Mouse (Mus musculus) left cerebral cortex, adult 18-20 months (tissue): ENCODE measurements around the gene Abca4. TPM values are rescaled to one million over a fixed set of nuclear protein-coding genes. Genes with fewer than 3 reads are reported as not detected.

Experiments used
- DNase-seq, 2 experiments: peaks; one replicate each; pipeline ENCODE4 v3.0.0; 2021 to 2022; ENCODE audit warnings: low spot score in 2 of 2, mixed read lengths in 1 of 2
- long read RNA-seq, 2 experiments: library from polyadenylated mRNA; stranded (forward); transcript quantifications; one replicate each; pipeline ENCODE4 v2.0.0; 2021
- total RNA-seq, 2 experiments: library from RNA; stranded (reverse); gene quantifications; 2 replicates each; pipeline ENCODE4 v1.2.3; 2021

The Abca4 gene
- 1 to 10 TPM; 2.0 to 2.1 TPM for total RNA-seq
- long read RNA-seq, experiment 1, partial matches to known transcripts, result 0 of 1 reads
- long read RNA-seq, experiment 1, other reads (novel, unspliced or antisense), result 1 of 1 reads
- long read RNA-seq, experiment 2, result 0 reads

DNA sequence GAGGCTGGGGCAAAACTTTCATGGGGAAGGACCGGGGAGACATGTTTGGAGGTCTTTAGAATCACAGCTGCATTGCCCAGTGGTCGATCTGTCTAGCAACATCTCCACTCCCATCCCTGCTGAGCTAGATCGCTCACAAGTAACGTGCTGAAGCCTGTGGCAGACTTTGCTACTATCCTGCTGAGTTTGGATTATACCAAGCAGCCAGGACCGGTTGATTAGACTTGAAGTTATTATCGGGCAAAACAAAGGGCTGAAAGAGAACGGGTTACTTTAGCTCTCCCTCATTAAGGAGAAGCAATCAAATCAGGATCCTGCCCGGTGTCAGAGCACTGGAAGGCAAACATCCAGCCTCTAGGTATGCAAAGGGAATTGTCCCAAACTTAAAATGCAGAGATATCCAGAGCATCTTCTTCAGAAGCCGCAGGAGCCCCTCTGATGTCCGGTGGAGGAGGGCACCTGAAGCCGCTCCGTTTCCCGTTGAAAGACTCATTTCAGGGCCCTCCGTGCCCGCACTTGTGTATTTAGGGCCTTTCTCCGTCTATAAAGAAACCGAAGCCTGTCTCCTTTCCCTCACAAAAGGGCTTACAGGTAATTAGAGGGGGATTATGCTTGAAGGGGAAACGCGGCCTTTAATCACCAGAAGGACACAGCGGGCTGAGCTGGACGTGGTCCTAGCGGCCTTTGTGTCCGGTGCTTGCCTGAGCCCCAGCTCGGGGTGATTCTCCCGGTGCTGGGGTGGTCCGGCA lies at the start of gene Abca4:
Gene Abca4 (plus strand): TSS at position 645 of the 749 bp plus-strand sequence.
- DNase-seq, result no peak

DNA sequence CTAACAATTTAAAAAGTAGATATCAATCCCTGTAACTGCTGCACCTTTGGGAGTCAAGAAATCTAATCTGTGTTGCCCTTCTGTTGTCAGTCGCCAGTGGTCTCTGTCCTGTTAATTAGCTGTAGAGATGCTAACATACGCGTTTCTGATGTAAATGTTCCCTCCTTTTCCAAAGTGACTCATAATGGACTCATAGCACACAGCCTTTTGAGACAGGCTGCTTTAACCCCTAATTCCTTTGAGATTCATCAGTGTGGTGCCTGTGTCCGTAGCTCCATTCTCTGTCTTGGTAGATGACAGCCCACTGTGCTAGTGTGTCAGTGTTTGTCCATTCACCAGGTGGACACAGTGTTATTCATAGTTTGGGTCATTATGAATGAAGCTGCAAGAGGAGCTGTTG lies 49.1 kb upstream of the Abca4 start:
- DNase-seq, result no peak

DNA sequence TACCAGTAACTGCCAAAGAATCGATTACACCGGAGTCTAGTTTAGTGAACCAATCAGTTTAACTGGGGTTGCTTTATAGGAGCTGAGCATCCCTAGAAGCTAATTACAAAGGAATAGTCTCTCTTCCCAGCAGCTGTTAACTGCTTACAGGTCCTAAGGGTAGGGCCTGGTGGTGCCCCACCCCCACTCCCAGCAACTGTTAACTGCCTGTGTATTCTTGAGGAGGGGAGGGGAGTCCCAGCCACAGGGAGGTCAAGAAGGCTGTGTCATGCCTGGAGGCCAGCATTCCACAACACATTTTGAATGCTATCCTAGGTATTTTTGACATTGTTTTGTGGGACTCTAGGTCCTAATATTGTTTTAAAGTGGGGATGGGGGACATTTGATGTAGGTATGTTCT lies 44.3 kb upstream of the Abca4 start:
- no peak for DNase-seq

DNA sequence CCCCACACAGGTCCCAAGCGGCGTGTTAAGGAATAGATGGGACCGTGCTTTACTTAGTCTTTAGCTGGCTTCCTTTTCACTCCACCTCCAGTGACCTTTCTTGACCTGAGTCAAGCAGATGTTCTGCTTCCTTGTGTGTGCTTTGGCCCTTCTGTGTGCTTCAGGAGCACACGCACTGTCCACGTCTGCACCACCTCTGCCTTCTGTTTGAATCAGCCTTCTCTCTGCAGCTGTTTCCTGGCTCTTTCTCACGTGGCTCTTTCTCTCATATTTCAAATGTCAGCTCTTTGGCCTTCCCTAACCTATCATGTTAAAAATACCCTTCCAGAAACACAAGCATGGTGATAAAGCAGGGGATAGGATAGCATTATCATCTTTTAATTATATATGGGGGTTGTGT lies 42.7 kb upstream of the Abca4 start:
- no peak for DNase-seq

DNA sequence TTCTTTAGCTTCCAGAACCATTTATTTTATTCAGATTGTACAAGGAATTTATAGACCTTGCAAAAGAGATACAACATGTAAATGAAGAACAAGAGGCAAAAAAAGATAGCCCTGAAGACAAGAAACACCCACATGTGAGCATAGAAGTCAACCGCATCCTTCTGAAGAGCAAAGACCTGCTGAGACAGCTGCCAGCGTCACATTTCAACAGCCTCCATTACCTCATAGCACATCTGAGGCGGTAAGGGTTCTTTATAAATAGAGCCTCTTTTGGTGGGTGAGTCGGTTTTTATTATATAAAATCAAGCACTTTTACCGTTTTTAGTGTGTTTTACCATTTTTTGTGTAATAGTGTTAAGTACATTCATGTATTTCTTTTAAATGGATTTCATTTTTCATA lies 34.4 kb upstream of the Abca4 start:
- no peak for DNase-seq

DNA sequence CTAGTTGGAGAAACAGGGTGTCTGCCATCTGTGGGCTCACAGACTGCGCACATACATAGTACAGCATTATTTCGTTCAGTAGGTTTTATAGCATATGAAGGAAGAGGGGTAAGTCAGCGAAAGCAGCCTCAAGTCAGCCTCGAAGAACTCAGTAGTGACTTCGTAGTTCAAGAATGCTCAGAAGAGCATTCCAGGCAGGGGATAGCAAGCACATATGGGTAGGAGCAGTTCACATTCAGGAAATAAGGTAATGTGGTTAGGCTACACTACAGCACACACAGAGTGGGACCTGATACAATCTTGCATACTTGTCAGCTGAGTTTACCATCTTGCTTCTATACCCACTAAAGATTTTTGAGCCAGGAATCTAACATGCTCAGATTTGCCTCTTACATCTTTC lies 34.0 kb upstream of the Abca4 start:
- no peak for DNase-seq

DNA sequence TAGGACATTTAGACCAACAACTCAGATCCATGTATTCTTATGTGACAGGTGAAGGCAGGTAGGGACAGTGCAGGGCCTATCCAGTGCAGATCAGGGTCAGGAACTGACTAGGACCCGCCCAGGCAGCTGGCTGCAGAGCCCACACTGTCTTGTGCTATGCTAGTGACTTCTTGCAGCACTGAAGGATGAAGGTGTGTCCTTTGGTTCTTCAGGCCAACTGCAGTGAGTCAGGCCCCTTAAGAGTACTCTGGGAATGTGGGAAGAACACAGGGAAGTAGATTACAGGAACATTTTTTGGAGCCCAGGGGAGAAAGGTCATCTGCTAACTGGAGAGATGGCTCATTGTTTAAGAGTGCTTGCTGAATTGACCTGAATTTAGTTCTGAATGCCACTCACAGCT lies 31.8 kb upstream of the Abca4 start:
- DNase-seq, result no peak

DNA sequence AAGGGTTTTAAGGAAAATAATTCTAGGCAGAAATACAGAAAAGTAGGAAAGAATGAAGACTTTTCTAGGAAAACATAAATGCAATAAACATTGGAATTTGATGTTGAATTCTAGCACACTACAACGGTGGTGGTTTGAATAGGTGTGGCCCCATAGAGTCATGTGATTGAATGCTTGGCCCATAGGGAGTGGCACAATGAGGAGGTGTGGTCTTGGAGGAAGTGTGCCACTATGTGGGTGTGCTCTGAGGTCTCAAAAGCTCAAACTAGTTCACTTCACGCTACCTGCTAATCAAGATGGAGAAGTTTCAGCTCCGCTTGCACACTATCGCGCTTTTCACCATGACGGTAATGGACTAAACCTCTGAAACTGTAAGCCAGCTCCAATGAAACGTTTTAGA lies 25.8 kb upstream of the Abca4 start:
- no peak for DNase-seq

DNA sequence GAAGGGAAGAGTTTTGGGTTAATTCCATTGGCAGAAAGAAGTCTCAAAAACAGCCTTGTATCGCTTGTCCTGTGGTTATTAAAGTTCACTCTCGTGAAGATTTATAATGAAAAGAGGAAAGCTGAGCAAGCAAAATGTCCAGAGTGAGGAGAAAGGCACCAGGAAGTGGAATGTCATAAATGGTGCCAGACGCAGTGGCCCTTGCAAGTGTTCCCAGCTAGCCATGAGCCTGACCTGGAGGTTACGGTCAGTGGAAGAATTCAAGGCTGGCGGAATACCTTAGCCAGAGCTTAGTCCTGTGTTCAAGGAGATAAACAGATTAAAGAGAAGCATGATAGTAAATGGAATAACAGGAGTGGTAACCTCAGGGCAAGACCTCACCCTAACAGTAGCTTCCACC lies 25.1 kb upstream of the Abca4 start:
- no peak for DNase-seq

DNA sequence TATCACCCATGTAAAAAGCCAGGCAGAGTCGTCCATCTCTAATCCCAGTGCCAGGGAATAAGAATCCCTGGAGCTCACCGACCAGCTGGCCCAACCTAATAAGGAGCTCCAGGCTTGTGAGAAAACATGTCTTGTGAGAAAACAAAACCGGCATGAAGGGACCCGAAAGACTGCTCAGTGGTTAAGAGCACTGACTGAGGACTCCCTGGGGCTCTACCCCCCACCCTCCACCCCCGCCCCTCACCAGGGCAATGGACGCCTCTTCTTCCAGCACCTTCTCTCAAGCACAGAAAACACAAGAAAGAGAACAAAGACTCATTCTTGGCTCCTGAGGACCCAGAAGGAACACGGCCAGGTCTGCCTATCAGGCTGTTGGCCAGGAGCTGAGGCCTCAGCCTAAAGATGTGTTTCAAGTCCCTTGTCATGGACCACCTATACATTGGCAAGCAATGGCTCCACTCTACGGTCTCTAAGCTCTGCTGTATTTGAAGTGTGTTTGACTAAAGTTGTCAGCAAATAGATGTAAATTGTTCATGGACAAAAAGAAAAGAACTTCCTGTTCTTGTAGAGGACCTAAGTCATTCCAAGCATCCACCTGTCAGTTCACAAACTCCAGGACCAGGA lies 23.1 kb upstream of the Abca4 start:
- no peak for DNase-seq

DNA sequence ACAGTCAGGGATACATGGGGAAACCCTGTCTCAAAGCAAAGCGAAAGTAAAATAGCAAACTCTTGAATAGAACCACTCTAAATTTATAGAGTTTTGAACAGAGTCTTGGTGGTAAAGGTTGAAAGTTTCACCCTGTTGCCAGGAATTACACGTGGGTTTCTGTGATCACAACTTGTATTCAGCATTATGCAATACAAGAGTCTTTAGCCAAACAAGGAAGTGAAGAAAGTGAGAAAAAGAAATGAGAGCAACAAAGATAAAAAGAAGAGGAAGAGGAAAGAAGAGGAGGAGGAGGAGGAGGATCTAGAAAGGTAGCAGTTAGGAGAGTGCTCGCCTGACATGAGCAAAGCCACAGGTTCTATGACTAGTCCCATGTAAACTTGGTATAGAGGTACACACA lies 21.9 kb upstream of the Abca4 start:
- DNase-seq, result no peak

DNA sequence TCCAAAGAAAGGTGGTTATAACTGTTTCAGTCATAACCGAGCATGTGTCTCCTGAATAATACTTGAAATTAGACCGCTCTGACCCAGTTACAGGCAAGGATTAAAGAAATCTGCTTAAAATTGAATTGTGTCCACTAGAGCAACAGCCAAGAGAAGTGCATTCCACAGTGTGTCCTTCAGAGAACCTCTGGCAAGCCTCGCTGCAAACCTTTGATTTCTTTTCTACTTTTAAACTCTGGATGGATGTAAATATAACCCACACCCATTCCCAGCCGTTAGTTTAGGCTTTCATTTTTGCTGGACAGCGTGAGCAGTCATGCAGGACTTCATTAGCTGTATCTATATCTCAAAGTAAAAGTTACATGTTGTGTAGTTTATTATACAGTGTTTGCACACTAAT lies 17.6 kb upstream of the Abca4 start:
- DNase-seq, result no peak

DNA sequence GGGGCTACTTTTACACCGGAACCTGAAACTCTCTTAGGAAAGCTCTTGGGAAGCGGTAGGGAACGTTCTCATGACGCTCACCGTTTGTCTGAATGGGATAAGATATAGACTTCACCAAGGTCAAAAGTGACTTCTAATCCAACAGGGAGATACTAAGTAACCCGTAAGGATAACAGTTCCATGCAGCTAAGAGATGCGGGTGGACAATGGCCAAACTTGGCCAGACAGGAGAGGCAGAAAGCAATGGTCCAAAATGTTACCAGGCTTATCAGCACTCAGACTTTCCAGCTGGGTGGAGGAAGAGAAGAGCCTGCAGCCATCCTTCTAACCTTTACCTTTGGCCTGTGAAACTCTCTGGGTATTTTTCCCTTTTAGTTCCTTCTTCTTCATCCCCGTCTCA lies 16.5 kb upstream of the Abca4 start:
- no peak for DNase-seq

DNA sequence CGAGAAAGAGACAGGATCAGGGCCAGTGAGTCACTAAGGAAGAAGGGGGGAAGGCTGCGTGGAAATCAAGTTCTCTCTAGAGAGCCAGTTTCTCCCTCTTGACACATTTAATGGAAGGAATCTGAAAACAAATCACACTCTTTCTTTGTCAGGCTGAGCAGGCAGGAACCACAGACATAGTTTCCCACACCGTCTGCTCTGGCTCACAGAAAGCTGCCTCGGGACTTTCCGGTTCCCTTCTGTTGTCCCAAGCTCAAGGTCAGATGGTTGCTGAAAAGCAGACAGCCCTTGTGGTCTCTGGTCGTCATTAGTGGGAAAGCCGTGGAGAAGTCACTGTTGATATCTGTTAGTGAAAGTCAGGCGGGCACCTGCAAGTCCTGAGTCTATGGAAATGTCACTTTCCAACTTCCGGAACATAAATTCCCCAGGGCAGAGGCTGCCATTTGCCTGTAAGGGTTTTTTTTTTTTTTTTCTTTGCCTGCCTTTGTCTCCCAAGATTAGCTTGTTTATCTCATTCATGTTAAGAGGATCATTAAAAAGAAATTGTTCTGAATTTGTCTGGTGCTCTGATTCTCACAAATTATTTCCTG lies 10.9 kb upstream of the Abca4 start:
- no peak for DNase-seq

DNA sequence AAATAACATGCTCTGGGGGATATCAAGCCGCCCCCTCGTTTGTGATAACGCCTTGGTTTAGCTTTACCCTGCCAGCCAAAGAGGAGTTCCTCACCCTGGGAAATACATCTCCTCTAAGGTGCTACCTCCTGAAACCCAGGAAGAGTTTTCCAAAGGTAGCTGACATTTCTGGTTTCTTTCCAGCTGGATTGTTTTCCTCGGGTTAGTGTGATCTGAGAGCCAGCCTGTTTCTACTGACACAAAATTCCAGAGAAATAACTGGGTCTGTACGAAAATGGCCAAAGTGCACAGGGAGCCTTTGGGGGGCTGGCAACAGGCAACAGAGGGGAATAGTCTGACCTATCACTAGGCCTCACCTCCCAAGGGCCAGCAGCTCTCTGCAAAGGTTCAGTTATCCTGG lies 10.0 kb upstream of the Abca4 start:
- no peak for DNase-seq

DNA sequence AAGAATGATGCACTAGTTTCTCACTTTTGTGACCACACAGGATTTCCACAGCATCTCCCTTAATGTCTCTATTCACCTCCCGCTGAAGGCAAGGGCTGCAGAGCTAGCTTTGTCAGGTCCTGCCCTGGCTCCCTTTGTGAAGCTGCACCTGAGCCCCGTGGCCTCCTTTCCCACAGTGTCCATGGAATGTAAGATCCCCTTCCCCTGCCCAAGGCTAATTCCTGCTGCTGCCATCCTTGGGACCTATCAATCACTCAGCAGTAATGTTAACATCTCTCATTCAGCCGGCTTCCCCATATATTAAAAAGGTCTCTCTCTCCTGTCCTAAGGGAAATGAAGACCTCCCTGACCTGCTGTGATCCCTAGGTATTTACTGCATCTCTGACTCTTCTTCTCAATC lies 9.2 kb upstream of the Abca4 start:
- no peak for DNase-seq

DNA sequence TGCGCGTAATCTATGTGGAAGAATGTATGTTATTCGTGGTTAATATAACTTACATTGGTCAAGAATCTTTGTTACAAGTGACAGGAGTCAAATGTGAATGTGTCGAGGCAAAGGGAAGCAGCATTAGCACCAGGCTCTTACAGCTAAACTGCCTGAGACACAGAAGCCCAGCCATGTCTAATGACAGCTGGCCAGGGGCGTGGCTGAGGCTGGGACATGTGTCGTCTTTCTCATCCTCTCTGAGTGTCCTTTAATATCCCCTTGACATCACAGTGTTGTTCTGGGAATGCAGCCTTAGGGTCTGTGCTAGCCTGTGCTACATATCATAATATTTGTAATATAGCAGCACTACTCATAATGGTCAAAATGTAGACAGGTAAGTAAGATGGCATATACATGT lies 3.7 kb upstream of the Abca4 start:
- no peak for DNase-seq

DNA sequence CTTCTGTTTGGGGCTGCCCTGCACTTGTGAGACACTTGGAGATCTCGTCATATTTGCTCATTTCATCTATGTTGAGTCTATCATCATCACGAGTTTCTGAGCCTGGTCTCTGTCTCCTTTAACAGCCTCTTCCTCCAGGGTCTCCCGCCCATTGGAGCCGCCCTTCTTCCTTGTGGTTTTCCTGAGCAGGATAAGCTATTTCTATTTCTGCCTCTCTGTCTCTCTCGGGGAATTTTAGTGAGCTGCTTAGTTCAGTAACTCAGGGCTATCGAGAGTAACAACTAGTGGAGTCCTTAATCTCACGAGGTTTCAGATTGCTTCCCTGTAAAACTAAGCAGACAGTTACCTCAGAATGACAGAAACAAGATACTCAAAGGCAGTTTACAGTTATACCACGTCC lies 1.1 kb upstream of the Abca4 start:
- DNase-seq, result no peak

DNA sequence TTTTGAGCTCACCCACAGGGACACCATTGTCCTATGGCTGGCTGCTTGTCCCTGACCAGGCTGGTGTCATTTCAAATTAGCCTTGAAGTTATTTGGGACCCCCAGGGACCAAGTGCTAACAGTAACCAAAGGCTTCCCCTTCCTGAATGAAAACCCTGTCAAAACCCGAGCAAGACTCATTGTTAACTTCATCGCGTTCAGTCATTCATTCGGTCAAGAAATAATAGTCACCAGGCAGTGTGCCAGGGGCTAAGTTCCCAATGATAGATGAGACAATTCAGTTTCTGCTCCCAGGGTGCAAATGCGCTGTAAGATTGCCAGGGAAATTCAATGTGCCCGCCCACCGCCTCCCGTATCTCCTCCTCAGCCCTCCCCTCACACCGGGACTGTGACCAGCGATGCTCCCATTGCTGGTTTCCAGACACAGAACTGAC lies 2.0 kb downstream of the Abca4 start:
- no peak for DNase-seq

DNA sequence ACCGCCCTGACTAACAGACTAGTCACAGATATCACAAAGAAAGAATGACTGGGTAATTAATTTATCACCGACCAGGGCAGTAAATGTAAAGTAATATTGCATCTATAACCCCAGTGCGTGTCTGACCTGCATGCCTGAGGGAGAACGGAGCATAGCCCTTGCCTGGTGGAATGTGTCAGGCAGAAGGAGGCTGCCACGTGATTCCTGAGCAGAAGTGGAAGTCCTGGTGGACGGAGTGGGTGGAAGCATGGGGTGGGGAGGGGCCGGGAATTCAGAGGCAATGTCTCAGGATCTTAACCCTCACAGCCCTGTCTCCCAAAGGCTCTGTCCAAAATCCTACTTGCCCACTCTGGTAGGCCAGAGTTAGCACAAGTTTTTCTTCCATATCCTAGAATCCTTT lies 3.2 kb downstream of the Abca4 start:
- DNase-seq, result no peak

DNA sequence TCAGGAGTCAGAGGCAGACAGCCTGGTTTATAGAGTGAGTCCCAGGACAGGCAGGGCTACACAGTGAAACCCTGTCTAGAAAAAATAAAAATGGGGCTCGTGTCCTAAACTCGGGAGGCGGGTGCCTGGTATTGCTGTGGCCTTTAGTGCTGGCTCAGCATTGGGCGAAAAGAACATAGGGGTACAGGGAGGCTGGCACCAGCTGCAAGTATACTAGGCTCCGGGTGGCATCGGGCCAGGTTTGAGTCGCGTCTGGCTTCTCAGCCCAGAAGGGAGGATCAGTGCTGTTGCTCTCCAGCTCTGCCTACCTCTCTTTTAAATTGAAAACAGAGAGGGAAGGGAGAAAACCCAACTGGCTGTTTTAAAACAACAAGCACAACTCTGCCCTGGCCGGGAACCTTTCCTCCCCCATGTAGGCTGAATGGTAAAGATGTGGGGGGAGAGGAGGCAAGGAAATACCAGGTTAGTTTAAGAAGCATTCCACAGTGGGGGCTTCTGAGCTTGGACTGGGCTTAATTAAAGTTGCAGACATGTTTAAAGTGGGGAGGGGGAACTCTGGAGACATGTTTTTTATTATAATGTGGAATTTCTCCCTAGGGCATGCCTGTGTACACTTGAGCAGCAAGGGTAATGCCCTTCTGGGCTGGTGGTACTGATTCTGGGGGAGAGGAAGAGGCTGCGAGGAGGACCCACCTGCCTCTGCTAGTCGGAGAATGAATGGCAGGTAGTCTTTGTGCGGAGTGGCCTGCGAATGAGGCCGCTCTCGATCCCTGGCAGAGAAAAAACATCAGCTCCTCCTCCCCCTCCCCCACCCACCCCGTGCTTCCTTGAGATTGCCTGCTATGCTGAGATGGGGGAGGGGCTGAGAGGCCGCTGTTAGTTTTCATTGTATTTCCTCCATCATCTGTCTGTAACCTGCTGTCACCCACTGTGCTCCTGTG lies 3.9 kb downstream of the Abca4 start:
- DNase-seq, result peak; percentile 69 to 72
